Mouse (Mus musculus): ENCODE measurements at regions not wholly inside any gene's neighbourhood (a gene's known extent, or its start where the extent isn't known, plus 50 kb on each side); places are given as distances from the start of the nearest gene placed in this dataset.
A peak's percentile ranks its signal among the peaks of the same experiment; 100 is the strongest.
"Not testable (repeated sequence)": the region's sequence is repeated elsewhere in the genome, so short reads cannot be mapped to it uniquely, and the experiment has no call there.

DNA sequence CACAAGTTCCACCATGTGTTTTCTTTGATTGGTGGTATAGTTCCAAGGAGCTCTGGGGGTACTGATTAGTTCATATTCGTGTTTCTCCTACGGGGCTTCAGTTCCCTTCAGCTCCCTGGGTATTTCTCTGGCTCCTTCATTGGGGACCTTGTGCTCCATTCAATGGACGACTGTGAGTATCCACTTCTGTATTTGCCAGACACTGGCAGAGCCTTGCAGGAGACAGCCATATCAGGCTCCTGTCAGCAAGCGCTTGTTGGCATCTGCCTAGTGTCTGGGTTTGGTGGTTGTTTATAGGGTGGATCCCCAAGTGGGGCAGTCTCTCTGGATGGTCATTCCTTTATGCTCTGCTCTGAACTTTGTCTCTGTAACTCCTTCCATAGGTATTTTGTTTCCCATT, 1905.5 kb upstream of the Sel1l start:
- H3K36me3 ChIP-seq (replicated peaks); H3K9me3 ChIP-seq (replicated peaks); H3K27me3 ChIP-seq (ENCODE audit: insufficient read depth, low read length); H3K4me1 ChIP-seq (ENCODE audit: insufficient read depth, low read depth, low read length); H3K4me3 ChIP-seq (ENCODE audit: low read depth, low read length); ATAC-seq (ENCODE audit: extremely low read depth, insufficient number of reproducible peaks, low FRiP score, poor library complexity, severe bottlenecking); DNase-seq (ENCODE audit: low spot score): not testable (repeated sequence)

DNA sequence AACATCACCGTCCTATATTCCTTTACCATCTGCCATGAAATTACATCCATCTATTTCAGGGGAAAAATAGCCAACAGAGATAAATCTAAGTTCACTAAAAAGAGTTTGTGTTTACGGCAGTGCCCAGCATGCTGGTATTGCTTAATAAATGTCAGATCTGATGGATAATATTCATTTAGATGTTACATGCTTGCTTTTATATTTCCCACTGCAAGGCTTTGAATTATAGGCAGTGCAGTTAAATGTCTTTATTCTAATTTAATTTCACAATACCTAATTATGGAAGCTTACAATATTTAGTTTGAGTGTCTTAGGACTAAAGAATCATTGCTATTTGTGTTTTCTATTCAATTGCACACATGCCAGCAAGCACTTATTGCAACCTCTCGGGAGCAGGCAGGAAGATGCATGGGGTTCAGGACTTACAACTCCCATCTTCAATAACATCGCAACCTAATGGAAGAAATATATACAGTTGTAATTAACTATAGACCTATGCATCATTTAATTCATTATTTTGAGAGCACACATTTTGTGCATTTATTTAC, 1899.4 kb upstream of the Sel1l start:
- peak; percentile 4; the same call in 1 of the 2 replicates for ATAC-seq (ENCODE audit: extremely low read depth, insufficient number of reproducible peaks, low FRiP score, poor library complexity, severe bottlenecking)
- no peak for DNase-seq (ENCODE audit: low spot score)
- Histone ChIP-seq H3K4me3 (ENCODE audit: low read depth, low read length) (no peak overlapping the region), H3K9me3 (replicated peaks) (peaks cover 4% of the 10 kb centered on the region; the same call in 1 of the 2 replicates), H3K27me3 (ENCODE audit: insufficient read depth, low read length) (no peaks in the 10 kb centered on the region), H3K36me3 (replicated peaks) (no peaks in the 10 kb centered on the region), H3K4me1 (ENCODE audit: insufficient read depth, low read depth, low read length) (no peaks in the 10 kb centered on the region)
- no peak for TF ChIP-seq TAL1 (conservative IDR thresholded peaks at IDR 0.05; ENCODE audit: low read depth, low read length)
- no peak for TF ChIP-seq CTCF (IDR thresholded peaks at IDR 0.05; ENCODE audit: low read depth, low read length)
- no peak for TF ChIP-seq POLR2AphosphoS5 (IDR thresholded peaks at IDR 0.05; ENCODE audit: insufficient replicate concordance, low read depth, low read length)
- no peak for TF ChIP-seq GATA1 (IDR thresholded peaks at IDR 0.05; ENCODE audit: borderline replicate concordance, low read length)
- no peak for TF ChIP-seq GATA2 (IDR thresholded peaks at IDR 0.05; ENCODE audit: borderline replicate concordance, low read depth, low read length)

DNA sequence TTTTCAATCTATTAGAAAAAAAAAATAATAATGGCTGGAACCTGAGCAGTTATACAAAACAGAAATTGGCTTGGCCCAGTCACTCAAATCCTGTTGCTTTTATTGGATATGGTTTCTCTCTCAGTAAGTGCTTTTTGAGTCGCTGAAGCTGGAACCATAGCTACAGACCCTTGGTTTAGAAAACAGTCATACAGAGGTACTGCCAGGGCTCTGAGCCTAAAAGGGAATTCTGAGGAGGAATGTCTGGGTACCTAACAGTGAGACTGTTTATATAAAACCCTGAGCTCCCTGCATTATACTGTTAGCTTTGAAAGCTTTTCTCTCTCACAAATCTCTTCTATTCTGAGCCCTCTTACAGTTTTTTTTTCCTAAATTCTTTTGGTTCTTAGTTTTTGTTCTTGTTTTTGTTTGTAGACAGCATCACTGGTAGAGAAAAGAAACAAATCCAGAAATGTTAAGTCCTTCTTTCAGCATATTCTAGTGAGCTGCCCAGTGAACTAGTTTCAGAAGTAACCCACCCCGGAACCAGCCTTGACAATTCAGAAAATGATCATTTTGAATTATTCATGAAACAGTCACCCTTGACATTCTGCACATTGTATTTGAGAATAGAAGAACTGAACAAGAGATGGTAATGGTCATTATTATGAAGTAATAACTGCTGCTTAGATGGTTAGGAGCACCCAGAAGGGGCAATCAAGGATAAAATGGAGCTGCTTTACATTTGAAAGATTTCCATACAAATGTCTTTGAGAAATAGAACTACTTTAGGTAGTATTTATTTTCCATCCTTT, 1869.9 kb upstream of the Sel1l start:
- H3K4me1 ChIP-seq (ENCODE audit: insufficient read depth, low read depth, low read length) = no peaks in the 10 kb centered on the region
- no peaks in the 10 kb centered on the region for H3K27me3 ChIP-seq (ENCODE audit: insufficient read depth, low read length)
- TF ChIP-seq GATA2 (IDR thresholded peaks at IDR 0.05; ENCODE audit: borderline replicate concordance, low read depth, low read length) (no peak), TAL1 (conservative IDR thresholded peaks at IDR 0.05; ENCODE audit: low read depth, low read length) (no peak), CTCF (IDR thresholded peaks at IDR 0.05; ENCODE audit: low read depth, low read length) (no peak)
- no peak overlapping the region for H3K4me3 ChIP-seq (ENCODE audit: low read depth, low read length)
- ATAC-seq (ENCODE audit: extremely low read depth, insufficient number of reproducible peaks, low FRiP score, poor library complexity, severe bottlenecking) (no peak), DNase-seq (ENCODE audit: low spot score) (no peak)
- 0 out of 2 replicates have a peak, but pooled peaks cover 5% of the 10 kb centered on the region for H3K9me3 ChIP-seq (replicated peaks)
- no peaks in the 10 kb centered on the region for H3K36me3 ChIP-seq (replicated peaks)

DNA sequence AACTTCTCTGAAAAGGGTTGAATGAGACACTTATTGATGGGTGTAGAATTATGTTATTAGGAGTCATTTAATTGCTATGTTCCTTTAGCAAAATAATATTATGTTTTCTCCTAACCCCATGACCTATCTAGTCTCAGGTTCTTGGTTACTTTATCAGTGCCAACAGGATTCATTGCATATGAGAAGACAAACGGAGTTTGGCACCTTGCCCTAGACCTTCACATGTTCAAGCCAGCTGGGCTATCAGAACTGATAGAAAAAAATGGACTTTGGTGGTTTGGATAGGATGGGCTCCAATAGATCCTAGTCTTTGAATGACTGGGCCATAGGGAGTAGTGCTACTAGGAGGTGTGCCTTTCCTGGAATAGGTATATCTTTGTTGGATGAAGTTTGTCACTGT, 1857.0 kb upstream of the Sel1l start:
- DNase-seq (ENCODE audit: low spot score) (no peak), ATAC-seq (ENCODE audit: extremely low read depth, insufficient number of reproducible peaks, low FRiP score, poor library complexity, severe bottlenecking) (no peak)
- TF ChIP-seq GATA1 (IDR thresholded peaks at IDR 0.05; ENCODE audit: borderline replicate concordance, low read length) (no peak), CTCF (IDR thresholded peaks at IDR 0.05; ENCODE audit: low read depth, low read length) (no peak), GATA2 (IDR thresholded peaks at IDR 0.05; ENCODE audit: borderline replicate concordance, low read depth, low read length) (no peak), POLR2AphosphoS5 (IDR thresholded peaks at IDR 0.05; ENCODE audit: insufficient replicate concordance, low read depth, low read length) (no peak), TAL1 (conservative IDR thresholded peaks at IDR 0.05; ENCODE audit: low read depth, low read length) (no peak)
- no peaks in the 10 kb centered on the region for H3K4me1 ChIP-seq (ENCODE audit: insufficient read depth, low read depth, low read length)
- H3K36me3 ChIP-seq (replicated peaks) = no peaks in the 10 kb centered on the region
- H3K4me3 ChIP-seq (ENCODE audit: low read depth, low read length) = no peak overlapping the region
- H3K27me3 ChIP-seq (ENCODE audit: insufficient read depth, low read length) = no peaks in the 10 kb centered on the region
- no peaks in the 10 kb centered on the region for H3K9me3 ChIP-seq (replicated peaks)

DNA sequence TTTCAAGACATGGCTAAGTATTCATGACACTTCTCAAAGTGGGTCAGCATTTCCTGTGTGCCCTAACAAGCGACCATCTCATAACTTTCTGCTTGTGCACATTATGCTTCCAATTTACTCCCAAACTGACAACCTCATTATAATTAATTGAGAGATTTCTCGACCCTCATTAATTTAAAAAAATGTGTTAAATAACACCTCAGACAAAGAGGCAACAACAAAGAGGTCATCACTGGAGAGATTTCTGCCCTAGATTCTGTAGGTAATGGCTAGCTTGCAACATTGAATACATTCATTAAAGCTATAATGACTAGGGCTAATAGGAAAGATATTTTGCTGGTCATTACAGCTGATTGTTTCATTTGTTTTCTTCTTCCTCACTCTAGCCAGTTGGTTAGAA, 1838.2 kb upstream of the Sel1l start:
- DNase-seq (ENCODE audit: low spot score) = no peak
- no peaks in the 10 kb centered on the region for H3K4me1 ChIP-seq (ENCODE audit: insufficient read depth, low read depth, low read length)
- no peak for TF ChIP-seq GATA2 (IDR thresholded peaks at IDR 0.05; ENCODE audit: borderline replicate concordance, low read depth, low read length)
- TF ChIP-seq CTCF (IDR thresholded peaks at IDR 0.05; ENCODE audit: low read depth, low read length) = no peak
- no peak for TF ChIP-seq TAL1 (conservative IDR thresholded peaks at IDR 0.05; ENCODE audit: low read depth, low read length)
- TF ChIP-seq POLR2AphosphoS5 (IDR thresholded peaks at IDR 0.05; ENCODE audit: insufficient replicate concordance, low read depth, low read length) = no peak
- TF ChIP-seq GATA1 (IDR thresholded peaks at IDR 0.05; ENCODE audit: borderline replicate concordance, low read length) = no peak
- no peaks in the 10 kb centered on the region for H3K27me3 ChIP-seq (ENCODE audit: insufficient read depth, low read length)
- 0 out of 2 replicates have a peak, but pooled peaks cover 2% of the 10 kb centered on the region for H3K9me3 ChIP-seq (replicated peaks)
- H3K36me3 ChIP-seq (replicated peaks) = no peaks in the 10 kb centered on the region
- no peak for ATAC-seq (ENCODE audit: extremely low read depth, insufficient number of reproducible peaks, low FRiP score, poor library complexity, severe bottlenecking)
- H3K4me3 ChIP-seq (ENCODE audit: low read depth, low read length) = no peak overlapping the region

DNA sequence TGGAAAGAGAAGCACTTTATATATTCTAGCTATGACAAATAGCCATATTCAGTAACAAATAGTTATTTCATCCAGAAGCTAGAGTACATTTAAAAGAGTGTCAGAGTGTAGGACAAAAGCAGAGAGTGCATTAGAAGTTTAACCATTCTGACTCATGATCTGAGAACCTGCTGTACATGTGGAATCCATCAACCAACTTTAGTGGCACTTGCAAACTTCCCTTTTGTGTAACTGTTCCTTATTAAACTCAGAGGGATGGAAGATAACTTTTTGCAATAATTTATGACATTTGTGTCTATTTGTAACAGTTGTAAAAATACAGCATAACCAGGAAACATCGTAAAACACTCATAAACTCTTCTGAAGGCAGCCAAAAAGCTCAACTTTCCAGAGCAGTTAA, 1835.4 kb upstream of the Sel1l start:
- TF ChIP-seq GATA2 (IDR thresholded peaks at IDR 0.05; ENCODE audit: borderline replicate concordance, low read depth, low read length) = no peak
- TF ChIP-seq CTCF (IDR thresholded peaks at IDR 0.05; ENCODE audit: low read depth, low read length) = no peak
- TF ChIP-seq TAL1 (conservative IDR thresholded peaks at IDR 0.05; ENCODE audit: low read depth, low read length) = no peak
- TF ChIP-seq POLR2AphosphoS5 (IDR thresholded peaks at IDR 0.05; ENCODE audit: insufficient replicate concordance, low read depth, low read length) = no peak
- TF ChIP-seq GATA1 (IDR thresholded peaks at IDR 0.05; ENCODE audit: borderline replicate concordance, low read length) = no peak
- H3K9me3 ChIP-seq (replicated peaks) = 0 out of 2 replicates have a peak, but pooled peaks cover 2% of the 10 kb centered on the region
- no peak for DNase-seq (ENCODE audit: low spot score)
- H3K27me3 ChIP-seq (ENCODE audit: insufficient read depth, low read length) = no peaks in the 10 kb centered on the region
- ATAC-seq (ENCODE audit: extremely low read depth, insufficient number of reproducible peaks, low FRiP score, poor library complexity, severe bottlenecking) = no peak
- no peaks in the 10 kb centered on the region for H3K36me3 ChIP-seq (replicated peaks)
- H3K4me3 ChIP-seq (ENCODE audit: low read depth, low read length) = no peak overlapping the region
- H3K4me1 ChIP-seq (ENCODE audit: insufficient read depth, low read depth, low read length) = no peaks in the 10 kb centered on the region
